Mouse (Mus musculus) CH12.LX (cell line): ENCODE data around the gene Tomm40. TPM values are rescaled to one million over a fixed set of nuclear protein-coding genes. Genes with fewer than 3 reads are reported as not detected.

Experiments used
- DNase-seq: peaks from one replicate; pipeline ENCODE4 v3.0.0-alpha.2; 2013; ENCODE audit errors: extremely low read depth
- H3K27ac ChIP-seq: 2 replicates; pipeline ENCODE4 v1.5.1; 2012; ENCODE audit warnings: low read depth, mild to moderate bottlenecking, control low read depth, moderate library complexity; ENCODE audit not compliant: insufficient read depth
- H3K27me3 ChIP-seq: replicated peaks from 2 replicates; pipeline ENCODE3; 2012; ENCODE audit warnings: inconsistent platforms
- H3K36me3 ChIP-seq, 2 experiments: replicated peaks in 1 of 2; 2 replicates each; pipeline versions ENCODE3 to v1.6.1; 2012; ENCODE audit warnings: inconsistent platforms in 1 of 2, low read length in 1 of 2, mild to moderate bottlenecking in 1 of 2, mixed read lengths in 1 of 2, moderate library complexity in 1 of 2; ENCODE audit not compliant: control insufficient read depth in 1 of 2, insufficient read depth in 1 of 2
- H3K4me1 ChIP-seq, 2 experiments: 2 replicates each; pipeline ENCODE4 v1.6.1; 2012; ENCODE audit warnings: inconsistent platforms in 1 of 2, moderate library complexity in 1 of 2; ENCODE audit not compliant: insufficient read depth in 2 of 2, control insufficient read depth in 1 of 2
- H3K4me2 ChIP-seq: 2 replicates; pipeline ENCODE4 v1.6.1; 2012; ENCODE audit warnings: low read depth, mild to moderate bottlenecking, control low read depth; ENCODE audit not compliant: poor library complexity, insufficient read depth, severe bottlenecking
- H3K4me3 ChIP-seq, 3 experiments: fragments of 150-350 bp in 1 of 3; sonication (generic) in 1 of 3; replicated peaks in 1 of 3; 2 replicates each; pipeline versions ENCODE3 to v1.5.1; 2011 to 2012; ENCODE audit warnings: low read depth in 2 of 3, low read length in 2 of 3, mild to moderate bottlenecking in 2 of 3, moderate library complexity in 2 of 3, control low read depth in 1 of 3, improper control_type of control experiment in 1 of 3, inconsistent platforms in 1 of 3, mixed read lengths in 1 of 3; ENCODE audit not compliant: poor library complexity in 1 of 3
- H3K79me2 ChIP-seq: replicated peaks from 2 replicates; pipeline ENCODE4 v1.6.1; 2012; ENCODE audit warnings: mild to moderate bottlenecking, moderate library complexity; ENCODE audit not compliant: control insufficient read depth, poor library complexity, insufficient read depth, severe bottlenecking; ENCODE audit errors: extremely low read depth
- H3K9ac ChIP-seq: 2 replicates; pipeline ENCODE4 v1.6.1; 2012; ENCODE audit warnings: low read depth, mild to moderate bottlenecking, control low read depth, moderate library complexity; ENCODE audit not compliant: insufficient read depth
- H3K9me3 ChIP-seq: replicated peaks from 2 replicates; pipeline ENCODE3; 2012; ENCODE audit warnings: low read length, inconsistent platforms, mixed read lengths
- BHLHE40 ChIP-seq: IDR thresholded peaks from 2 replicates; pipeline ENCODE4 v1.6.1; 2011; ENCODE audit warnings: mild to moderate bottlenecking, low read depth, low read length, improper control_type of control experiment
- CHD1 ChIP-seq: IDR thresholded peaks from 2 replicates; pipeline ENCODE4 v1.6.1; 2012; ENCODE audit warnings: low read depth, low read length, improper control_type of control experiment, inconsistent platforms
- CHD2 ChIP-seq: IDR thresholded peaks from 2 replicates; pipeline ENCODE4 v1.6.1; 2011; ENCODE audit warnings: low read length, improper control_type of control experiment
- E2F4 ChIP-seq: IDR thresholded peaks from 2 replicates; pipeline ENCODE4 v1.6.1; 2011; ENCODE audit warnings: low read depth, low read length, improper control_type of control experiment; ENCODE audit not compliant: insufficient replicate concordance
- ELF1 ChIP-seq: IDR thresholded peaks from 2 replicates; pipeline ENCODE4 v1.6.1; 2014; ENCODE audit warnings: low read depth, mild to moderate bottlenecking, inconsistent platforms, low read length, improper control_type of control experiment
- EP300 ChIP-seq: IDR thresholded peaks from 2 replicates; pipeline ENCODE4 v1.6.1; 2011; ENCODE audit warnings: low read length, improper control_type of control experiment
- GABPA ChIP-seq: IDR thresholded peaks from 2 replicates; pipeline ENCODE4 v1.6.1; 2012; ENCODE audit warnings: low read depth, low read length, improper control_type of control experiment, inconsistent platforms; ENCODE audit not compliant: insufficient replicate concordance
- HCFC1 ChIP-seq: IDR thresholded peaks from 2 replicates; pipeline ENCODE4 v1.6.1; 2012; ENCODE audit warnings: low read depth, mild to moderate bottlenecking, inconsistent platforms, low read length, improper control_type of control experiment
- IRF4 ChIP-seq: IDR thresholded peaks from 2 replicates; pipeline ENCODE4 v1.6.1; 2014; ENCODE audit warnings: low read depth, mild to moderate bottlenecking, inconsistent platforms, low read length, improper control_type of control experiment
- JUN ChIP-seq: IDR thresholded peaks from 2 replicates; pipeline ENCODE4 v1.6.1; 2011; ENCODE audit warnings: low read depth, mild to moderate bottlenecking, low read length, improper control_type of control experiment, moderate library complexity; ENCODE audit not compliant: insufficient read depth
- MAX ChIP-seq: IDR thresholded peaks from 2 replicates; pipeline ENCODE4 v1.6.1; 2011; ENCODE audit warnings: low read length, improper control_type of control experiment
- MAZ ChIP-seq: IDR thresholded peaks from 2 replicates; pipeline ENCODE4 v1.6.1; 2012; ENCODE audit warnings: low read depth, mild to moderate bottlenecking, inconsistent platforms, low read length, improper control_type of control experiment, moderate library complexity
- MEF2A ChIP-seq: IDR thresholded peaks from 2 replicates; pipeline ENCODE4 v1.6.1; 2014; ENCODE audit warnings: low read depth, mild to moderate bottlenecking, inconsistent platforms, low read length, improper control_type of control experiment, borderline replicate concordance
- MXI1 ChIP-seq: IDR thresholded peaks from 2 replicates; pipeline ENCODE4 v1.6.1; 2011; ENCODE audit warnings: mild to moderate bottlenecking, low read depth, low read length, improper control_type of control experiment
- NELFE ChIP-seq: IDR thresholded peaks from 2 replicates; pipeline ENCODE4 v1.6.1; 2011; ENCODE audit warnings: low read depth, low read length, improper control_type of control experiment
- NRF1 ChIP-seq: IDR thresholded peaks from 2 replicates; pipeline ENCODE4 v1.6.1; 2014; ENCODE audit warnings: low read depth, mild to moderate bottlenecking, inconsistent platforms, low read length, improper control_type of control experiment, moderate library complexity
- POLR2AphosphoS2 ChIP-seq: IDR thresholded peaks from 2 replicates; pipeline ENCODE4 v1.6.1; 2011; ENCODE audit warnings: low read depth, low read length, improper control_type of control experiment
- RAD21 ChIP-seq: IDR thresholded peaks from 2 replicates; pipeline ENCODE4 v1.6.1; 2011; ENCODE audit warnings: low read depth, mild to moderate bottlenecking, low read length, improper control_type of control experiment, moderate library complexity
- SMC3 ChIP-seq: IDR thresholded peaks from 2 replicates; pipeline ENCODE4 v1.6.1; 2011; ENCODE audit warnings: low read depth, low read length, improper control_type of control experiment
- USF2 ChIP-seq: conservative IDR thresholded peaks from 2 replicates; pipeline ENCODE4 v1.6.1; 2011; ENCODE audit warnings: low read depth, low read length, improper control_type of control experiment
- ZC3H11A ChIP-seq: IDR thresholded peaks from 2 replicates; pipeline ENCODE4 v1.6.1; 2012; ENCODE audit warnings: low read depth, mild to moderate bottlenecking, inconsistent platforms, low read length, improper control_type of control experiment
- ZKSCAN1 ChIP-seq: IDR thresholded peaks from 2 replicates; pipeline ENCODE4 v1.6.1; 2012; ENCODE audit warnings: low read depth, inconsistent platforms, low read length, improper control_type of control experiment, borderline replicate concordance
- ZMIZ1 ChIP-seq: IDR thresholded peaks from 2 replicates; pipeline ENCODE4 v1.6.1; 2012; ENCODE audit warnings: low read depth, mild to moderate bottlenecking, inconsistent platforms, low read length, improper control_type of control experiment
- ZNF384 ChIP-seq: IDR thresholded peaks from 2 replicates; pipeline ENCODE4 v1.6.1; 2012; ENCODE audit warnings: low read depth, low read length, improper control_type of control experiment, inconsistent platforms
- dilution Hi-C: fragments of 300-500 bp; cut with MboI; formaldehyde crosslinking; loops from 2 replicates; pipeline ENCODE4 v1.14.3; 2020; ENCODE audit warnings: low sequenced_read_pairs; ENCODE audit not compliant: extremely low pct_unique_long_range_greater_than_20kb, extremely low pct_ligation_motif_present
- in situ Hi-C: fragments of 300-500 bp; cut with MboI; formaldehyde crosslinking; loops from 3 replicates; pipeline ENCODE4 v1.14.3; 2019; ENCODE audit warnings: low sequenced_read_pairs, low pct_ligation_motif_present, low pct_unique_long_range_greater_than_20kb, mixed read lengths
- polyA plus RNA-seq: library from polyadenylated mRNA; unstranded; fragments of >175 nt; gene quantifications from 2 replicates; pipeline ENCODE4 v1.2.1, GENCODE M21; 2012; ENCODE audit warnings: low read depth; ENCODE audit not compliant: insufficient read length
- total RNA-seq, 2 experiments: library from RNA; depleted of rRNA; stranded (reverse); fragments of 300-350 nt in 1 of 2; fragments of >200 nt in 1 of 2; gene quantifications; 2 replicates each; pipeline ENCODE4 v1.2.3; 2012 to 2014

Tomm40 gene
- total and polyA plus RNA-seq, 3 experiments: 115 to 221 (median 179) TPM

DNA sequence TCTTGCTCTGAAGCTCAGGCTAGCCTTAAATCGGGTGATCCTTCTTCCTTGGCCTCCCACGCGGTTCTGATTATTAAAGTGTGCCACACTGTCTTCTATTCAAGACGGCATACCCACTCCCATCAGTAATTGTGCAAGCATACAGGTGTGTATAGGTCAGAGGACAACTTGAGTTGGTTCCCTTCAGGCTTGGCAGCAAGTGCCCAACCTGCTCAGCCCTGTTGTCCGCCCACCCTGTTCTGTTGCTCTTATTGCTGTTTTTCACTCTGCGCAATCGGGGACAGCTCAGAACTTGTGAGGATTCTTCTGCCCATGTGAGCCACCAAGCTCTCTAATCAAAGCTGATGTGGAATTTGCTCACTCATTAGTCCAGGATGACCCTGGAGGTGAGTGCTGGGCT, 10.0 kb downstream of the Tomm40 start:
- Histone ChIP-seq H3K27me3 (no peaks in the 10 kb centered on the region), H3K4me1 (peaks cover 5 to 18% of the 10 kb centered on the region in 2 experiments; a peak in 3 of 4 replicates), H3K9me3 (no peaks in the 10 kb centered on the region), H3K36me3 (peaks cover 67 to 87% of the 10 kb centered on the region in 2 experiments), H3K4me2 (no peak overlapping the region), H3K79me2 (no peaks in the 10 kb centered on the region), H3K4me3 (no peak overlapping the region), H3K9ac (no peak overlapping the region), H3K27ac (no peak overlapping the region)
- no peak for DNase-seq
- in situ Hi-C loops (no loop called here), dilution Hi-C loops (no loop called here)
- TF ChIP-seq BHLHE40: no peak
- TF ChIP-seq JUN: no peak
- TF ChIP-seq MXI1: no peak
- TF ChIP-seq E2F4: no peak
- TF ChIP-seq ZNF384: no peak
- TF ChIP-seq POLR2AphosphoS2: no peak
- TF ChIP-seq USF2: no peak
- no peak for TF ChIP-seq EP300
- TF ChIP-seq ZMIZ1: no peak
- TF ChIP-seq NRF1: no peak
- no peak for TF ChIP-seq RAD21
- no peak for TF ChIP-seq MAZ
- TF ChIP-seq IRF4: no peak
- no peak for TF ChIP-seq ZC3H11A
- no peak for TF ChIP-seq MAX
- no peak for TF ChIP-seq ZKSCAN1
- no peak for TF ChIP-seq MEF2A

- Histone ChIP-seq H3K79me2 (no peaks in the 10 kb centered on the region), H3K27me3 (no peaks in the 10 kb centered on the region), H3K4me2 (no peak overlapping the region), H3K36me3 (peaks cover 62 to 83% of the 10 kb centered on the region in 2 experiments)
- in situ Hi-C loops (no loop called here), dilution Hi-C loops (no loop called here)
- no peak for DNase-seq
- TF ChIP-seq ZC3H11A: no peak
- TF ChIP-seq CHD2: no peak
- no peak for TF ChIP-seq CHD1
- TF ChIP-seq ELF1: no peak
- no peak for TF ChIP-seq GABPA
- TF ChIP-seq SMC3: no peak
- TF ChIP-seq POLR2AphosphoS2: no peak
- TF ChIP-seq NELFE: no peak
- no peak for TF ChIP-seq RAD21
- no peak for TF ChIP-seq HCFC1
- TF ChIP-seq, all 38 proteins: peak for 0
- peaks cover 6 to 26% of the 10 kb centered on the region in 2 experiments; a peak in 3 of 4 replicates for H3K4me1 ChIP-seq
- no peak overlapping the region for H3K27ac ChIP-seq
- H3K9me3 ChIP-seq: no peaks in the 10 kb centered on the region
- no peak overlapping the region for H3K9ac ChIP-seq
- no peak overlapping the region for H3K4me3 ChIP-seq
Measured at GRCm38 (mm10) chr7:19704475-19704874, 10.8 kb downstream of the Tomm40 start.
